Mouse (Mus musculus) embryo, embryonic 10.5 days (tissue): Measurements from ENCODE around the gene Clcn6.

Experiments
- DNase-seq: peaks from one replicate; pipeline ENCODE4 v3.0.0-alpha.2; 2015; ENCODE audit warnings: low spot score

The Clcn6 gene

DNA sequence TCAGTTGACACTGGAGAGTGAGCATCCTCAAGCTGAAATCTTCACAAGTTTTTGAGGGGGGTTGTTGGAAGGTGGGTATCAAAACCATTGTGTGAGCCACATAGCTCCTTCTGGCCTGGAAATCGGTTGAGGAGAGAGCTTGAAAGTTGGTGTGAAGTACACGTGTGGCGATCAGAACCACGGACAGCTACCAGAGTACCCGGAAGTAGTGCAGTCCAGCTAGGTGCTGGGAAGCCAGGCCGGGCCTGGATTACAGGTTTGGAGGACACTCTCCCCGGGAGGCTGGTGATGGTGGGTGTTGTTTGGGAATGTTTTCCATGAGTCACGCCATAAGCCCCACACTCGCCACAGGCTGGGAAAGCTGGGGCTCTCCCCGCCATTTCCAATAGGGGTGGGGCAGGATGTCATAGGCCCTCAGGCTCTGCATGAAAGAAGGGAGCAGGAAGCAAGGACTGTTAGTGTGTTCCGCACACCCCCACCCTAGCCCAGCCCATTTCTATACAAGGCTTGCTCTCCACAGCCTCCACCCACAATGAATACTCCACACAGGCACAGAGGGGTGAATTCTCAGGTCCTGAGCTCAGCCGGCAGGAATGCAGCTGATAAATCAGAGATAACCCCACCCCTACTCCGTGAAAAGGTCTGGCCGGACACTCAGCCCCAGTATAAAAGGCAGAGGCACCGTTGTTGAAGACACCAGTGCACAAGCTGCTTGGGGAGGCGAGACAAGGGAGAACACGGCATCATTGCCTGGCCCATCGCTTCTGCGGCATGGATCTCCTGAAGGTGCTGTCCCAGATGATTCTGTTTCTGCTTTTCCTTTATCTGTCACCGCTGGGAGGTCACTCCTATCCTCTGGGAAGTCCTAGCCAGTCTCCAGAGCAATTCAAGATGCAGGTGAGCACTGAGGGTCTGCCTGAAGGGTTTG is 53.2 kb downstream of the Clcn6 start, which contains the start of gene Nppb:
Nppb (plus strand) TSS at position 584 of the 928 bp plus-strand sequence.
- DNase-seq = peak; percentile 75

DNA sequence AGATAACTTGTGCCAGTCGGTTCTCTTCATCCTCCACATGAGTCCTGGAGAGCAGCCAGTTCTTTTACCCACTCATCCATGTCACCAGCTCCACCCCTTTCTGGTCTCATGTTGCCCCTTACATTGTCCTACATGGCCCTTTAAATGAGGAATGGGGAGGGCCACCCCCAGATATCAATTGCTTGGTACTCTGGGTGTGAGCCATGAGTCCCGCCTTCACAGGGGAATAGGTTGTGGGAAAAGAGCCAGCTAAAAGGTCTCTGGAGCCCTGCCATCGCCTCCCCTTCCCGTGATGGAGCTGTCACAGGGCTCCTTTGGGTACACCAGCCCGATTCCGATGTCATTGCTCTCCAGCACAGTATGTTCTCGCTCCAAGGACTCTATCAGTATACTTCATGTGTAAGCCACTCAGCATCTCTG is 59.2 kb downstream of the Clcn6 start:
- no peak for DNase-seq

DNA sequence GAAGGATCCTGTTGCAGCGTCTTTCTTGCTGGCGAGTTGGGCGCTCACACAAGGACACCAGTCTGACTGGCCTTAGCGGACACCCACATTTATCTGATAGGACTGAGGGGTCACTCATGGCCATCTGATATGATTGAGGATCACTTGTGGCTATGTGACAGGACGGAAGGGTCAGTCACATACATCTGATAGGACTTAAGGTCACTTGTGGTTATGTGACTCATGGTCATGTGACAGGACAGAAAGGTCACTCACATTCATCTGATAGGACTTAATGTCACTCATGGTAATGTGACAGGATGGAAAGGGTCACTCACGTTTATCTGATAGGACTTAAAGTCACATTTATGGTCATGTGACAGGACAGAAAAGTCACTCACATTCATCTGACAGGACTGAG is 60.2 kb downstream of the Clcn6 start:
- DNase-seq = no peak

DNA sequence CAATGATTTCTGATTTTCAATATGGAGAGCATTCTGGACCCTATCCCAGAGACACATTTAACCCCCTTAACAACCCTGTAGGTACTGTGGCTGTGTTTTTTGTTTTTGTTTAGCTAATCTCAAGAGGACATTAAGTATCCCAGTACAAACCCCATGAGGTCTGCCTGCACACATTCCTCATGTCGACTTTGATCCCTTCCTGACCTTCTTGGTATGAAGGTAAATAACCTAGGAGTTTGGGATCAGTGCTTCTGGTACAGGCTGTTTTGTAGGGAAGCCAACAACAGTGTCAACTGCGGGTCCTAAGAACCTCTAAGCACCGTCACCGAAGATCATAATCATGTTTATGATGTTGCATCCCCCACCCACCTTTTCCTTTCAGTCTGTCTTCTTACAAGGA is 60.9 kb downstream of the Clcn6 start:
- no peak for DNase-seq

DNA sequence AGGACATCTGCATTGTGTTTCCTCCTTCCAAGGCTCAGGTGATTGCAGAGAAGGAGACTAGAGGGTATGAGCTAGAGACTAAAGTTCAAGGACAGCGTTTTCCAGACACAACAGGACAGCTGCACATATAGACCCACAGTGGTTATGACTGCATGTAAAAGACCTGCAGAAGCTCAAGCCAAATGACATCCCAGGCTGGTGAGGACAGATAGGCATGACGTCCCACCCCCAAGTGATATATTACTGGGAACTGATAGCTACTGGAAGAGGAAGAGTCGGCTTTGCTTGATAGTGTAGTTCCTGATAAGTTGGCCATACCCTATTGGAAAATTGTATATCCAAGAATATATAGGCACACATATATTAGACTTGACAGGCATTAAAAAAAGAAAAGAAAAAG is 62.4 kb downstream of the Clcn6 start:
- DNase-seq = no peak

DNA sequence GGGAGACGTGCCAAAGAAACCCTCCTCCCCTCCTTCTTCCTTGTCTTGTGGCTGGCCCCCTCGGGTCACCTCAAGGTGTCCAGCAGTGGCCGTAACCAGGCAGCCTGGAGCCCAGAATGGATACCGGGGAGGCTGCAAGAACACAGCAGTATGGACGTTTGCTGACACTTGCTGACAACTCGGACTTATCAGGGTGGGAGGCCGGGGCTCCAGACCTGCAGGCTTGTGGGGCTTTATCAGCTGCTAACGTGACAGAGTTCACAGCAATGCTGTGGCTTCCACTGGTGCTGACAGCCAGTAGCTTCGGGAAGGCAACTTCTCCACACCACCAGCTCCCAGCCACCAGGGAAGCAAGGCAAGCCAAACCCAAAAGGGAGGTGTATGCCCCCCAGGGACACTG is 69.3 kb downstream of the Clcn6 start:
- no peak for DNase-seq

DNA sequence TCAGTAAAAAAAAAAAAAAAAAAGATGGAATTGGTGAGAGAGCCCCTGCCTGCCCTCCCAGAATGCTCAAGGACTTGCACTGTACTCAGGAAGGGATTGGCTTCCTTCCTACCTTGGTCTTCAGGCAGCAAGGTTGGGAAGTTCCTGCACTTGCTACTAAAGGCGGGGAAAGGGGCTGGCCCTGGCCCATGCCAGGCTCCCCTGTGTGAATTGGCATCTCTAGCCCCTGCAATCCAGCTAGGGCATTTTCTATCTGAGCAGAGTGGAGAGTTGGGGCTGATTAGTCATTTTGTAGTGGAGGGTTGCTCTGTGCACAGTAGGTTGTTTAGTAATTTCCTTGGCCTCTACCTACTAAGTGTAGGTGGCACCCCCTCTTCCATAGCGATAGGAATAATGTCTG is 69.8 kb downstream of the Clcn6 start:
- DNase-seq = no peak

DNA sequence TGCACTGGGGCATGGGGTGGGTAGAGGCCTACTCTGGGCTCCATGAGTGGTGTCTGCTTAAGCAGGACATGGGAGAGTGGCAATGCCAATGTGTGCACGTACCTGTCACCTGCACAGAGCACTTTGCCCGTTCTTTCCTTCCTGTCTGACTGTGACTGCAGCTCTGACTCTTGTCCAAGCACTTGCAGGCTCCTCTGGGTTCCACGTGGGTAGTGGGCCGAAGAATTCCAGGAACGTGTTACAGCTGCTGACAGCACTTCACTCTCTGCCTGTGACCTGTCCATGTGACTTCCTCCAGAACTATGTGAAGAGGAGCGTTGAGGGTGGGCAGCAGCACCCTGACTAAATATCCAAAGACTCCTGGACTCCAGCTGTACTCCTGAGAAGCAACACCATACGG is 72.9 kb downstream of the Clcn6 start:
- no peak for DNase-seq

DNA sequence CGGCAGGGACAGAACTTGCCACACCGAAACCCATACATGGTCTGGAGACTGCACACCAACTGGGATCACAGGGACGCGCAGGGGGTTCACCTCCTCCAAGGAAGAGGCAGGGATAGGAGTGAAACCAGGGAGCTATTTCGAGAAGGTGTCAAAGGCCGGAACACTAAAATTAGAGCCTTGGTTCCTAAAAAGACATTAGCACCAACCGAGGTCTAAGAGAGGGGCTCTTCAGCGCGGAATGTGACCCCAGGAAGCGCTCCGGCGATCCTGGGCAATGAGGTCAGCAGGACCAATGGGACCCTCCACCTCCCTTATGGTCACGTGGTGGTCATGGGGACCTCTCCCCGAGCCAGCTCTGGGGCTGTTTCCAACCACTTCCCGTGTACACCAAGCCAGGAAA is 75.0 kb downstream of the Clcn6 start:
- DNase-seq = no peak

DNA sequence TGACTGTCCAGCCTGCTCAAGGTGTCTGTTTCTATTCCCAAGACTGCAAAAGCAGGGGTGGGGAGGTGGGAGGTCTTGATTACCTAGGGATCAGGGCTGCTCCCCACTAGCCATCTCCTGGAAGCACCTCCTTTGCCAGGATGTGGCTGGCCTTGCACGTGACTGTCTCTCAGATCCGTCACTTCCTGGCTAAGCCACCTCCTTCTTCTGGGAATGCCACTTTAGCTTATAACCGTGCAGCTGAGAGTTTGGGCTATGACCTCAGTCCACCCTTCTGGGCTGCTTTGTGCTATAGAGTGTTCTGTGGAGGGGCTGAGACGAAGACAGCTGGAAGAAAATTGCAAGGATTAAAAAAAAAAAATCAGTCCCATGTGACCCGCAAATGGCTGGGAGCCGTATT is 75.8 kb downstream of the Clcn6 start:
- DNase-seq = no peak

DNA sequence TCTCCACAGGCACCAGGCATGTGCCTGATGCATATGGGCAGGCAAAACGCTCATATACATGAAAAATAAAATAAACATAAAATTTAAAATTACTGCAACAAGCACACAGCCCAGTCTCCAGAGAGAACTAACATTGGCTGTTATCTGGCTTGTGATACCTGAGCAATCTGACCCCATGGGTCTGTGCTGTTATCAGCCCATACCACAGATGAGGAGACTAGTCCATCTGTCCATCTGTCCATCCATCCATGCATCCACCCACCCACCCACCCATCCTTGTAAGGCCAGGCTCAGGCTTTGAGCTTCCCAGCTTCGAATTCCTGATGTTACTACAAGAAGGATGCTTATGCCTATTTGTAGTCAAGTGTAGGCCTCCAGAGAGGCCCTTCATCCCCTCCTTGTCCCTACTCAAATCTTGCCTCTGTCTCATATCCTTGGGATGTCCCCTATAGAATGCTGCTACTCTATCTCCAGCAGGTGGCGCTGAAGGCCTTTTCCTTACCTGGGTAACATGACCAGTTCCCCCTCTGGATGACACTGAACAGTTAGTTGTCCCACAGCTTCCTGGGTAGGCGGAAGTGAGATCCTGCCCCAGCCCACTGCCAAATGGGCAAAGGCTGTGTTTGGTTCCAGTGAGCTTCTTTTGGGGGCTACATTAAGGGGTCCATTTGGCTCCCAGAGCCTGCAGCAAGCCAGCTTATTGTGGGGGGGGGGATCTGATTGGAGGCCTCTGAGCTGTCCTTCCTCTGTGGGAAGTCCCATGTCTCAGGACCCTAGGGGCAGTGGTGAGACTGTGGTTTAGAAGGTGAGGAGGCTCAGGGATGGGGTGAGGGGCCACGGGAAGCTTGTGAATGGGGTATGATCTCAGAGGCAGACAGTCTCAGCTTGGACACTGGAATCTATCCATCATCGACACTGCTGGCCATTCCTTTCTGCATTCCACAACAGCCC is 78.5 kb downstream of the Clcn6 start:
- peak; percentile 92 for DNase-seq

DNA sequence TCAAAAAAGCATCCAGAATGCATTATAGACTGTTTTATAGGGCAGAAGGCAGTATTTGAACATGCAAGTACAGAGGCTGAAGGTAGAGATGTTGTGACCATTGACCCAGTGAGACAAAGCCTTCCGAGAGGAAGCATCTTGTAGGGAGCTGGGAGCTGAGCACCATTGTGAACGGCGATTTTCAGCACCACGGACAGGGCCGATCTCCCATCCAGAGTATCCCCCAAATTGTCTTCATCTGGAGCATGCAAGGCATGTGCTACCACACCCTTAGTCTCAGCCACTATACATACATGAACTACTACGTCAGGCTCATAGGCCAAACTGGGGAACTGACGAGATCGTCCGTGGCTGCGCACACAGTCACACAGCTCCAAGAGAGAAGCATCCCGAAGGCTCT is 81.5 kb downstream of the Clcn6 start:
- peak; percentile 75 for DNase-seq
